ENCODE assay signal across 26 mouse cellular contexts in genomic region chr16:21781277-21781676, GRCm38 (mm10). TPM values are rescaled to one million over a fixed set of nuclear protein-coding genes. Genes with fewer than 3 reads are reported as not detected.
A peak's percentile ranks its signal among the peaks of the same experiment; 100 is the strongest.
DNase-seq lines count a peak whose midpoint lies in the region; ATAC-seq and TF ChIP-seq lines count a peak whose summit lies in the region.
"Had no signal": no experiment of that assay in that cellular context is flagged by ENCODE, and none has a peak within 500 bp of the region (broad histone marks: within the 10 kb centered on the region; RNA-seq: fewer than 3 reads in every experiment).

No protein-coding gene starts in this region.

- H3K36me3 ChIP-seq in kidney, embryonic 15.5 days: no peaks in the 10 kb centered on the region
- H3K36me3 ChIP-seq in liver, embryonic 15.5 days (replicated peaks): 0 out of 2 replicates have a peak, but pooled peaks cover 3% of the 10 kb centered on the region
- H3K36me3 ChIP-seq in intestine, postnatal 0 days (ENCODE audit: control insufficient read depth, insufficient read depth): peaks cover 6% of the 10 kb centered on the region; the same call in 1 of the 2 replicates
- peaks cover 6% of the 10 kb centered on the region; the same call in 1 of the 2 replicates for H3K36me3 ChIP-seq in small intestine, adult 2 months (ENCODE audit: control insufficient read depth, insufficient read depth, low read length)
- H3K36me3 ChIP-seq in heart, embryonic 12.5 days: no peaks in the 10 kb centered on the region
- H3K36me3 ChIP-seq: embryonic facial prominence, embryonic 10.5 days; embryonic facial prominence, embryonic 13.5 days; forebrain, embryonic 12.5 days; forebrain, embryonic 15.5 days; heart, embryonic 13.5 days had no signal

- no peak overlapping the region for H3K4me2 ChIP-seq in kidney, embryonic 15.5 days
- H3K4me2 ChIP-seq in liver, embryonic 15.5 days: no peak overlapping the region
- no peak overlapping the region for H3K4me2 ChIP-seq in intestine, postnatal 0 days (replicated peaks; ENCODE audit: low read depth)
- H3K4me2 ChIP-seq in heart, embryonic 12.5 days: no peak overlapping the region
- H3K4me2 ChIP-seq: embryonic facial prominence, embryonic 13.5 days; forebrain, embryonic 12.5 days; forebrain, embryonic 15.5 days; heart, embryonic 13.5 days; hindbrain, embryonic 14.5 days had no signal

- no peak for ATAC-seq in kidney, embryonic 15.5 days (replicated peaks; ENCODE audit: low FRiP score)
- ATAC-seq in liver, embryonic 15.5 days (ENCODE audit: insufficient read depth): no peak
- peak; percentile 52 for ATAC-seq in intestine, postnatal 0 days
- ATAC-seq in heart, embryonic 12.5 days (ENCODE audit: insufficient number of reproducible peaks, low FRiP score): no peak
- ATAC-seq: forebrain, embryonic 15.5 days; Patski had no signal

- 55% methylated on average over 3 of the region's 3 CpGs for WGBS in kidney, embryonic 15.5 days
- WGBS in liver, embryonic 15.5 days (ENCODE audit: insufficient replicate concordance): 60% methylated on average over 3 of the region's 3 CpGs
- 29% methylated on average over 3 of the region's 3 CpGs for WGBS in intestine, postnatal 0 days
- WGBS in small intestine, adult 2 months: 22% methylated on average over 3 of the region's 3 CpGs
- 83% methylated on average over 3 of the region's 3 CpGs for WGBS in heart, embryonic 12.5 days

- DNase-seq in kidney, adult 9 months: peak; percentile 77
- DNase-seq in liver: no peak
- no peak for DNase-seq in lung, postnatal 36 days
- DNase-seq: adrenal gland, postnatal 10 days; cerebellum, adult 11-12 months; cerebellum, adult 8-10 months; cerebellum, postnatal 10 days; cerebellum, postnatal 36 days; embryo, embryonic 11 days; gastrocnemius, postnatal 25 days; heart, adult 18-20 months; heart, postnatal 14 days; heart, postnatal 4 days had no signal

- no peak for TF ChIP-seq POLR2A in small intestine, adult 2 months (IDR thresholded peaks at IDR 0.05; ENCODE audit: low read depth, low read length)

- H3K9ac ChIP-seq in kidney, embryonic 15.5 days: no peak overlapping the region
- no peak overlapping the region for H3K9ac ChIP-seq in liver, embryonic 15.5 days
- H3K9ac ChIP-seq in intestine, postnatal 0 days (ENCODE audit: low read depth, low read length): no peak overlapping the region
- no peak overlapping the region for H3K9ac ChIP-seq in heart, embryonic 12.5 days
- H3K9ac ChIP-seq: embryonic facial prominence, embryonic 13.5 days; forebrain, embryonic 12.5 days; forebrain, embryonic 15.5 days; heart, embryonic 13.5 days; hindbrain, embryonic 14.5 days had no signal

- no peak for TF ChIP-seq CTCF in intestine, postnatal 0 days (IDR thresholded peaks at IDR 0.05; ENCODE audit: low read depth)
- TF ChIP-seq CTCF in small intestine, adult 2 months (IDR thresholded peaks at IDR 0.05; ENCODE audit: extremely low read depth, insufficient read length, insufficient replicate concordance, low read depth, low read length): no peak

- no peaks in the 10 kb centered on the region for H3K9me3 ChIP-seq in kidney, embryonic 15.5 days (replicated peaks)
- no peaks in the 10 kb centered on the region for H3K9me3 ChIP-seq in liver, embryonic 15.5 days (replicated peaks)
- H3K9me3 ChIP-seq in intestine, postnatal 0 days (ENCODE audit: control insufficient read depth): no peaks in the 10 kb centered on the region
- H3K9me3 ChIP-seq in heart, embryonic 12.5 days (replicated peaks): no peaks in the 10 kb centered on the region
- H3K9me3 ChIP-seq: embryonic facial prominence, embryonic 10.5 days; embryonic facial prominence, embryonic 13.5 days; forebrain, embryonic 12.5 days; forebrain, embryonic 15.5 days; heart, embryonic 13.5 days had no signal

- no peaks in the 10 kb centered on the region for H3K27me3 ChIP-seq in kidney, embryonic 15.5 days
- no peaks in the 10 kb centered on the region for H3K27me3 ChIP-seq in liver, embryonic 15.5 days
- H3K27me3 ChIP-seq in intestine, postnatal 0 days (replicated peaks; ENCODE audit: control insufficient read depth, insufficient read depth, low read length): no peaks in the 10 kb centered on the region
- no peaks in the 10 kb centered on the region for H3K27me3 ChIP-seq in small intestine, adult 2 months (ENCODE audit: control insufficient read depth, insufficient read depth, low read length)
- H3K27me3 ChIP-seq in heart, embryonic 12.5 days (replicated peaks): 0 out of 2 replicates have a peak, but pooled peaks cover 4% of the 10 kb centered on the region
- H3K27me3 ChIP-seq: embryonic facial prominence, embryonic 13.5 days; forebrain, embryonic 12.5 days; forebrain, embryonic 15.5 days; heart, embryonic 13.5 days; Patski had no signal

- no peak overlapping the region for H3K27ac ChIP-seq in kidney, embryonic 15.5 days
- H3K27ac ChIP-seq in liver, embryonic 15.5 days (replicated peaks): peak overlapping the region; percentile 55
- H3K27ac ChIP-seq in intestine, postnatal 0 days (ENCODE audit: low read depth, low read length): peak overlapping the region; percentile 15; the same call in 1 of the 2 replicates
- peak overlapping the region; percentile 85 for H3K27ac ChIP-seq in small intestine, adult 2 months (ENCODE audit: insufficient read depth, low read depth, low read length)
- H3K27ac ChIP-seq in heart, embryonic 12.5 days (ENCODE audit: poor library complexity, severe bottlenecking): no peak overlapping the region
- H3K27ac ChIP-seq: embryonic facial prominence, embryonic 10.5 days; embryonic facial prominence, embryonic 13.5 days; forebrain, embryonic 12.5 days; forebrain, embryonic 15.5 days; heart, embryonic 13.5 days; hindbrain, embryonic 14.5 days had no signal

- H3K4me1 ChIP-seq in kidney, embryonic 15.5 days: no peaks in the 10 kb centered on the region
- H3K4me1 ChIP-seq in liver, embryonic 15.5 days (replicated peaks): peaks cover 23% of the 10 kb centered on the region; the same call in 1 of the 2 replicates
- 0 out of 2 replicates have a peak, but pooled peaks cover 3% of the 10 kb centered on the region for H3K4me1 ChIP-seq in intestine, postnatal 0 days (replicated peaks; ENCODE audit: control insufficient read depth, insufficient read depth, low read length)
- peaks cover 10% of the 10 kb centered on the region; the same call in 1 of the 2 replicates for H3K4me1 ChIP-seq in small intestine, adult 2 months (ENCODE audit: control insufficient read depth, insufficient read depth, insufficient read length, low read length)
- no peaks in the 10 kb centered on the region for H3K4me1 ChIP-seq in heart, embryonic 12.5 days (replicated peaks)
- H3K4me1 ChIP-seq: embryonic facial prominence, embryonic 10.5 days; embryonic facial prominence, embryonic 13.5 days; forebrain, embryonic 12.5 days; forebrain, embryonic 15.5 days; heart, embryonic 13.5 days had no signal

- H3K4me3 ChIP-seq in kidney, embryonic 15.5 days (replicated peaks): no peak overlapping the region
- H3K4me3 ChIP-seq in liver, embryonic 15.5 days (replicated peaks): no peak overlapping the region
- no peak overlapping the region for H3K4me3 ChIP-seq in intestine, postnatal 0 days (ENCODE audit: low read depth, low read length)
- no peak overlapping the region for H3K4me3 ChIP-seq in small intestine, adult 2 months (ENCODE audit: low read depth, low read length)
- no peak overlapping the region for H3K4me3 ChIP-seq in heart, embryonic 12.5 days
- H3K4me3 ChIP-seq: embryonic facial prominence, embryonic 10.5 days; embryonic facial prominence, embryonic 13.5 days; erythroblast, embryonic 14.5 days; forebrain, embryonic 12.5 days; forebrain, embryonic 15.5 days; heart, embryonic 13.5 days had no signal

RNA-seq across cellular contexts. Expression of gene Ehhadh, which starts 6.3 kb away (rescaled TPM):
- 3.0 and 4.0 TPM in 2 replicates for polyA plus RNA-seq in kidney, embryonic 15.5 days (2015; fragmentation: Nextera tagmentation; extraction: Ambion mirVana)
- polyA plus RNA-seq in liver, embryonic 15.5 days (2015; fragmentation: Nextera tagmentation; extraction: Ambion mirVana): 10.5 and 11.3 TPM in 2 replicates
- polyA plus RNA-seq in intestine, postnatal 0 days (2015; fragmentation: Nextera tagmentation; extraction: Ambion mirVana): 36.4 and 38.3 TPM in 2 replicates
- polyA plus RNA-seq in small intestine, adult 2 months (2012; rRNA removed): 20.4 and 21.1 TPM in 2 replicates
- polyA plus RNA-seq in heart, embryonic 12.5 days (2016; fragmentation: Nextera tagmentation; extraction: Ambion mirVana): 3.0 and 3.4 TPM in 2 replicates

RNA-seq across cellular contexts. Expression of gene Map3k13, which starts 12.9 kb away (rescaled TPM):
- 0.73 and 0.90 TPM in 2 replicates for polyA plus RNA-seq in kidney, embryonic 15.5 days (2015; fragmentation: Nextera tagmentation; extraction: Ambion mirVana)
- polyA plus RNA-seq in liver, embryonic 15.5 days (2015; fragmentation: Nextera tagmentation; extraction: Ambion mirVana): 0.38 and 0.53 TPM in 2 replicates
- 4.7 and 5.6 TPM in 2 replicates for polyA plus RNA-seq in intestine, postnatal 0 days (2015; fragmentation: Nextera tagmentation; extraction: Ambion mirVana)
- 4.6 and 11.2 TPM in 2 replicates for polyA plus RNA-seq in small intestine, adult 2 months (2012; rRNA removed)
- 0.84 and 0.91 TPM in 2 replicates for polyA plus RNA-seq in heart, embryonic 12.5 days (2016; fragmentation: Nextera tagmentation; extraction: Ambion mirVana)

Comparison
In these comparisons a context has a peak if more than half of its experiments do, and no peak if none do; other contexts are left out.
1. H3K27ac ChIP-seq: peak in liver, embryonic 15.5 days (single experiment), intestine, postnatal 0 days (single experiment) and small intestine, adult 2 months (single experiment); none in kidney, embryonic 15.5 days (single experiment) and heart, embryonic 12.5 days (single experiment).